Mouse (Mus musculus): Measurements from ENCODE around the gene Ptpre. TPM values are rescaled to one million over a fixed set of nuclear protein-coding genes. Genes with fewer than 3 reads are reported as not detected.

The Ptpre gene
- polyA plus RNA-seq, 1 experiment from 2014 or later: 0.75 TPM

DNA sequence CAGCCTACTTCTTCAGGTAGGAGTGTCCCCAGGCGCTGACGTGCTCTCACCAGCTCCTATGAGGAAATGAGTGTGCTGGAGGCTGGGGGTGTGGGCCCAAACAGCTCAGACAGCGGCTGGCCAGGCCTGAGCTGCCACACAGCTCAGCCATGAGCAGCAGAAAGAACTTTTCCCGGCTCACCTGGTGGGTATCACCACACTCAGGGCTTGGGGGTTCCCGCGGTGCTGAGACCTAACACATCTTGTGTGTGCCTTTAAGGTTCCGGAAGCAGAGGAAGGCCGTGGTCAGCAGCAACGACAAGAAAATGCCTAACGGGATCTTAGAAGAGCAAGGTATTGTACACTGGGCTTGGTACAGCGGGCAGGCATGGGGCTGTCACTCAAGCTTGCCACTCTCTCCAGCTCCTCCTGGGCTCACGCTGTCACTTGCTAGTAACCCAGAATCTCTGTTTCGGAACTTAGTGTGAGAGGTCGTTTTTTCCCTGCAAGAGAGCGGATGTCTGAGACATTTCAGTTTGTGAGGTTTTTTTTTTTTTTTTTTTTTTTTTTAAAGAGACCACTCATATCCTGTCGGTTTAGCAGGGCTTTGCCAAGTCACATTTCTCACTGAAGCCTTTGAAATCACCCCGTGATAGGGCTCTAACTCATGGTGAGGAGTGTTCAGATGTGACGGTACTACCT is 114.7 kb downstream of the Ptpre start:
- Histone ChIP-seq H3K4me2 (ENCODE audit: low read depth, severe bottlenecking) (no peak overlapping the region), H3K9me3 (ENCODE audit: control insufficient read depth, low read length) (no peaks in the 10 kb centered on the region), H3K9ac (ENCODE audit: low read length) (no peak overlapping the region), H3K27ac (replicated peaks; ENCODE audit: low read depth, low read length) (no peak overlapping the region), H3K27me3 (ENCODE audit: control insufficient read depth, insufficient read depth, low read length) (no peaks in the 10 kb centered on the region), H3K36me3 (ENCODE audit: control insufficient read depth, insufficient read depth, low read length) (no peaks in the 10 kb centered on the region), H3K4me1 (ENCODE audit: control insufficient read depth, insufficient read depth, low read length) (no peaks in the 10 kb centered on the region), H3K4me3 (ENCODE audit: low read depth, low read length) (no peak overlapping the region)
- DNase-seq (ENCODE audit: low spot score): no peak
- 63% methylated on average over 18 of the region's 18 CpGs for WGBS
- ATAC-seq (ENCODE audit: insufficient number of reproducible peaks, low FRiP score, low TSS enrichment, low read depth): no peak

DNA sequence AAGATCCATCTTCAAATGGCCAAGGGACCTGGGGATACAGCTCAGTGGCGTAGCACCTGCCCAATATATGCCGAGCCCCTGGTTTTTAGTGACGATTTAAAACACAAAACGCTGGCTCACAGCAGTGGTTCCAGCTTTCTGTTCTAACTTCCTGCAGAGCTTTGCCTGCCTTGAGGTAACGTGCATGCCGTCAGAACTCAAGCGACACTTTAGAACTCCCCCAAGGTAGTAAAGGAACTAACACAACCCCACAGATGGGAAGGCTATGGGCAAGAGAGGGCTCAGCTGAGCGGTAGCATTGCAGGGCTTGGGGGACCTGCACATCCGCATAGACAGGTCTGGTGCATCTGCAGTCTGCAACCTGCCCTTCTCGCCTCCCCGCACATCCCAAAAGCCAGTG is 115.5 kb downstream of the Ptpre start:
- Histone ChIP-seq H3K4me3 (ENCODE audit: low read depth, low read length) (no peak overlapping the region), H3K36me3 (ENCODE audit: control insufficient read depth, insufficient read depth, low read length) (no peaks in the 10 kb centered on the region), H3K4me1 (ENCODE audit: control insufficient read depth, insufficient read depth, low read length) (no peaks in the 10 kb centered on the region), H3K27ac (replicated peaks; ENCODE audit: low read depth, low read length) (no peak overlapping the region), H3K9ac (ENCODE audit: low read length) (no peak overlapping the region), H3K27me3 (ENCODE audit: control insufficient read depth, insufficient read depth, low read length) (no peaks in the 10 kb centered on the region), H3K9me3 (ENCODE audit: control insufficient read depth, low read length) (no peaks in the 10 kb centered on the region), H3K4me2 (ENCODE audit: low read depth, severe bottlenecking) (no peak overlapping the region)
- DNase-seq (ENCODE audit: low spot score) (no peak), ATAC-seq (ENCODE audit: insufficient number of reproducible peaks, low FRiP score, low TSS enrichment, low read depth) (no peak)
- 59% methylated on average over 11 of the region's 11 CpGs for WGBS

DNA sequence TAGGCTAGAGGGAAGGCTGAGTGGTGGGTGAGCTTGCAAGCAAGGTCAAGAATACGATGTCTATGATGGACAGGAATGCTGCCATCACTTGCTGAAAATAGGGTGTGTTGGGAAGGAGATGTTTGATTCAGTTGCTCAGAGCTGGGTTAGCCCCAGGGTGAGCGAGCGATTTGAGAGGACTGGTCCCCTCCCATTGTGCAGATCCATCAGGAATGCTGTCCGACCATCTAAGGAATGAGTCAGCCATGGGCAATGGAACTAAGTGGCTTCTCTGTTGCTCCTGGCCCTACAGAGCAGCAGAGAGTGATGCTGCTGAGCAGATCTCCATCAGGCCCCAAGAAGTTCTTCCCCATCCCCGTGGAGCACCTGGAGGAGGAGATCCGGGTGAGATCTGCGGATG is 116.3 kb downstream of the Ptpre start:
- ATAC-seq (ENCODE audit: insufficient number of reproducible peaks, low FRiP score, low TSS enrichment, low read depth) (no peak), DNase-seq (ENCODE audit: low spot score) (no peak)
- 88% methylated on average over 7 of the region's 7 CpGs for WGBS
- H3K27ac ChIP-seq (replicated peaks; ENCODE audit: low read depth, low read length): no peak overlapping the region
- no peak overlapping the region for H3K9ac ChIP-seq (ENCODE audit: low read length)
- H3K27me3 ChIP-seq (ENCODE audit: control insufficient read depth, insufficient read depth, low read length): no peaks in the 10 kb centered on the region
- H3K4me1 ChIP-seq (ENCODE audit: control insufficient read depth, insufficient read depth, low read length): no peaks in the 10 kb centered on the region
- no peak overlapping the region for H3K4me3 ChIP-seq (ENCODE audit: low read depth, low read length)
- no peaks in the 10 kb centered on the region for H3K36me3 ChIP-seq (ENCODE audit: control insufficient read depth, insufficient read depth, low read length)
- no peaks in the 10 kb centered on the region for H3K9me3 ChIP-seq (ENCODE audit: control insufficient read depth, low read length)
- no peak overlapping the region for H3K4me2 ChIP-seq (ENCODE audit: low read depth, severe bottlenecking)

DNA sequence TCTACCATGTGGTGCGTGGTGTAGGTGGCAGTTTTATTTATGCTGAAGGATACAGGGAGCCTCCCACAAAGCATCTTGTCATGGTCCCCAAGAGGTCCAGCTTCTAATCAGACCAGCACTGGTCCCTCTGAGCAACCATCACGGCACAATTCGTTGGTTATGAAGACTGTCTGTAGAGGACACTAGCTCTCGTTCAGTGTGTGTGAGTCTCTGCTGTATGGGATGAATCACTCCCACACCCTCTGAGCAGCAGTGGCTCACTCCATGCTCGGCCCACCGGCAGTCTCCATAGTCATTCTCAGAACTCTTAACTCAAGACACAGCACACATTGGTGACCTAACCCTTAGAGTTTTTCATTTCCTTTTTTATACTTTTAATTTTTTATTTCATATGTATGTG is 117.0 kb downstream of the Ptpre start:
- DNase-seq (ENCODE audit: low spot score): no peak
- H3K9me3 ChIP-seq (ENCODE audit: control insufficient read depth, low read length): no peaks in the 10 kb centered on the region
- H3K4me1 ChIP-seq (ENCODE audit: control insufficient read depth, insufficient read depth, low read length): no peaks in the 10 kb centered on the region
- H3K27me3 ChIP-seq (ENCODE audit: control insufficient read depth, insufficient read depth, low read length): no peaks in the 10 kb centered on the region
- no peak overlapping the region for H3K4me2 ChIP-seq (ENCODE audit: low read depth, severe bottlenecking)
- no peak overlapping the region for H3K27ac ChIP-seq (replicated peaks; ENCODE audit: low read depth, low read length)
- 89% methylated on average over 6 of the region's 6 CpGs for WGBS
- no peak overlapping the region for H3K4me3 ChIP-seq (ENCODE audit: low read depth, low read length)
- no peak overlapping the region for H3K9ac ChIP-seq (ENCODE audit: low read length)
- H3K36me3 ChIP-seq (ENCODE audit: control insufficient read depth, insufficient read depth, low read length): no peaks in the 10 kb centered on the region
- no peak for ATAC-seq (ENCODE audit: insufficient number of reproducible peaks, low FRiP score, low TSS enrichment, low read depth)

DNA sequence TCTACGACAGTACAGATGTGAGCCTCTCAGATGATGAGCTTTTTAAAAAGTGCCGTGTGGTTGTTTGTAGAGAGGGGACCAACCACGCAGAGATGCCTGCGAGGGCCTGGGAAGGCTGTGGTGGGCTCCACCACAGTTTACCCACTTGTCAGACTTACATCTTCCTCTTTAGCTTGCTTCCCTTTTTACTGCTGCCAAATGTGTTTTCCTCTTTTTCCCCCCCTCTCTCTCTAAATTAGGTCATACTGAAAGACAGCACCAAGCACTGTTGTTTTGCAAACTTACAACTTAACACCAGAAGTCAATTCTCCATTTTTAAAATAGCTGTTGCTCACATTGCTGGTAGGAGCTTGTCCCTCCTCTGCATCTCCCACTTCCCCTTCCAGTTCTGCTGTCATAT is 117.8 kb downstream of the Ptpre start:
- WGBS: 83% methylated on average over 4 of the region's 4 CpGs
- no peak for ATAC-seq (ENCODE audit: insufficient number of reproducible peaks, low FRiP score, low TSS enrichment, low read depth)
- no peak overlapping the region for H3K4me3 ChIP-seq (ENCODE audit: low read depth, low read length)
- no peaks in the 10 kb centered on the region for H3K4me1 ChIP-seq (ENCODE audit: control insufficient read depth, insufficient read depth, low read length)
- no peak overlapping the region for H3K9ac ChIP-seq (ENCODE audit: low read length)
- no peak overlapping the region for H3K4me2 ChIP-seq (ENCODE audit: low read depth, severe bottlenecking)
- no peaks in the 10 kb centered on the region for H3K36me3 ChIP-seq (ENCODE audit: control insufficient read depth, insufficient read depth, low read length)
- no peaks in the 10 kb centered on the region for H3K27me3 ChIP-seq (ENCODE audit: control insufficient read depth, insufficient read depth, low read length)
- no peak for DNase-seq (ENCODE audit: low spot score)
- H3K9me3 ChIP-seq (ENCODE audit: control insufficient read depth, low read length): no peaks in the 10 kb centered on the region
- no peak overlapping the region for H3K27ac ChIP-seq (replicated peaks; ENCODE audit: low read depth, low read length)

DNA sequence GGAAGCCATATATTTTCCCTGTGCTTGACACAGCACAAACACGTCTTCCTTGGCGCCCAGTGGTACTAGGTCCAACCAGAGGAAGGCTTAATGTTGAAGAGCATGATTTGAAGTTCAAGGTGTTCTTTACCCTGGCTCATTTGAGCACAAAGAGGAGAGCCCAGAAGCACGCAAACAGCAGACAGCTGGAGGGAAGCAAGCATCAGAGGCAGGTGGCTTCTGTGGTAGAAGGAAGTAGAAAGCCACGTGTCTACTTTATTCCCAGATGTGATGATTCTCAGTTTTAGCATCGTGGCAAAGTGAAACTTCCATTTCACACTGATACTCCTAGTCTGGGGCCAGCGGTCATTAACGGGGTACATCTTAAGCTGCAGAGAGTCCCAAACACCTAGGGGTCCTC is 120.9 kb downstream of the Ptpre start:
- H3K27ac ChIP-seq (replicated peaks; ENCODE audit: low read depth, low read length): no peak overlapping the region
- no peak overlapping the region for H3K4me3 ChIP-seq (ENCODE audit: low read depth, low read length)
- no peak overlapping the region for H3K4me2 ChIP-seq (ENCODE audit: low read depth, severe bottlenecking)
- no peak overlapping the region for H3K9ac ChIP-seq (ENCODE audit: low read length)
- no peaks in the 10 kb centered on the region for H3K27me3 ChIP-seq (ENCODE audit: control insufficient read depth, insufficient read depth, low read length)
- DNase-seq (ENCODE audit: low spot score): no peak
- ATAC-seq (ENCODE audit: insufficient number of reproducible peaks, low FRiP score, low TSS enrichment, low read depth): no peak
- no peaks in the 10 kb centered on the region for H3K9me3 ChIP-seq (ENCODE audit: control insufficient read depth, low read length)
- H3K4me1 ChIP-seq (ENCODE audit: control insufficient read depth, insufficient read depth, low read length): no peaks in the 10 kb centered on the region
- H3K36me3 ChIP-seq (ENCODE audit: control insufficient read depth, insufficient read depth, low read length): no peaks in the 10 kb centered on the region
- 87% methylated on average over 7 of the region's 7 CpGs for WGBS

DNA sequence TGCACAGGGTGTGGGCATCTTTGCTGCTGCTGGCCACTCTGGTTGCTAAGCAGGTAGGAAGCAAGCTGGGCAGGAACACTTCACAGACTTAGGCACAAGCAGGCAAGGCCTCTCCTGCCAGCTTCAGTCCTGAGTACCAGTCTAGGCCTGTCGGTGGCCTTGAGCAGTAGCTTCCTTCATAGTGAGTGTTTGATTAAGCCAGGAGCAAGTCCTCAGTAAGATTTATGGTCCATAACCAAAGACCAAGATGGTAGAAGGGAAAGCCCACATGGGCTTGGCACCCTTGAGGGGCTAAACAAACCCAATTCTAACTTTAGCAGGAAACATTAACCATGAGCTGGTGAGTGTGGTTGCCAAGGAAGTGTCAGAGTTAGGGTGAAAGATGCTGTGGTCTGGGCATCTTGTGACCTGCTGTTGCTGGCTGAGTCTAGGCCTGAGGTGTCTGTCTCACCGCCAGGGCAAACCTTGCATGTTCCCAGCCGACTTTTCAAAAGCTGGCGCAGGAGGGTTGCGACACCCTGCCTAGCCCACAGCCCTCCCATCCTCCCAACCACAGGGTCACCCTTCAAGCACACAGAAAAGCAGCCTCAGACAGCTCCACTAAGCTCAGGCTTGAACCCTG is 122.1 kb downstream of the Ptpre start:
- Histone ChIP-seq H3K4me1 (ENCODE audit: control insufficient read depth, insufficient read depth, low read length) (no peaks in the 10 kb centered on the region), H3K27ac (replicated peaks; ENCODE audit: low read depth, low read length) (no peak overlapping the region), H3K4me2 (ENCODE audit: low read depth, severe bottlenecking) (no peak overlapping the region), H3K9me3 (ENCODE audit: control insufficient read depth, low read length) (no peaks in the 10 kb centered on the region), H3K36me3 (ENCODE audit: control insufficient read depth, insufficient read depth, low read length) (no peaks in the 10 kb centered on the region), H3K27me3 (ENCODE audit: control insufficient read depth, insufficient read depth, low read length) (no peaks in the 10 kb centered on the region), H3K9ac (ENCODE audit: low read length) (no peak overlapping the region), H3K4me3 (ENCODE audit: low read depth, low read length) (no peak overlapping the region)
- ATAC-seq (ENCODE audit: insufficient number of reproducible peaks, low FRiP score, low TSS enrichment, low read depth): no peak
- WGBS: 80% methylated on average over 5 of the region's 5 CpGs
- DNase-seq (ENCODE audit: low spot score): no peak

DNA sequence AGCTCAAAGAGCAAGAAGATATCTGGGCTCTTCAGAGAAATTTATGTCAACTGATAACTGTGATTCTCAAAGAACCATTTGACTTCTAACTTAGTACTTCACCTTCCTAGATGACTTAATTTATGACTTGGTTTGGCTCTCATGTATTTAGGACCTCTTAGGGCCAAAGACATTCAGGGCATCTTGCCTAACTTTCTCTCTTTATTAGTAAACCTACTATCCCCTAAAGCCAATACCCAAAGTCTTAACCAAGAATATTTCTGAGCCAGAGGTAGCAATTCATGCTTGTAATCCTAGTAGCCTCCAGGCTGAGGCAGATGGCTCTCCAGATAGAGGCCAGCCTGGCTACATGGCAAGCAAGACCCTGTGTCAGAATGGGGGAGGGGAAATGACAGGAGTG is 123.0 kb downstream of the Ptpre start:
- Histone ChIP-seq H3K27ac (replicated peaks; ENCODE audit: low read depth, low read length) (no peak overlapping the region), H3K27me3 (ENCODE audit: control insufficient read depth, insufficient read depth, low read length) (no peaks in the 10 kb centered on the region), H3K36me3 (ENCODE audit: control insufficient read depth, insufficient read depth, low read length) (no peaks in the 10 kb centered on the region), H3K9ac (ENCODE audit: low read length) (no peak overlapping the region), H3K4me2 (ENCODE audit: low read depth, severe bottlenecking) (no peak overlapping the region), H3K4me3 (ENCODE audit: low read depth, low read length) (no peak overlapping the region), H3K4me1 (ENCODE audit: control insufficient read depth, insufficient read depth, low read length) (no peaks in the 10 kb centered on the region), H3K9me3 (ENCODE audit: control insufficient read depth, low read length) (no peaks in the 10 kb centered on the region)
- ATAC-seq (ENCODE audit: insufficient number of reproducible peaks, low FRiP score, low TSS enrichment, low read depth): no peak
- no peak for DNase-seq (ENCODE audit: low spot score)

DNA sequence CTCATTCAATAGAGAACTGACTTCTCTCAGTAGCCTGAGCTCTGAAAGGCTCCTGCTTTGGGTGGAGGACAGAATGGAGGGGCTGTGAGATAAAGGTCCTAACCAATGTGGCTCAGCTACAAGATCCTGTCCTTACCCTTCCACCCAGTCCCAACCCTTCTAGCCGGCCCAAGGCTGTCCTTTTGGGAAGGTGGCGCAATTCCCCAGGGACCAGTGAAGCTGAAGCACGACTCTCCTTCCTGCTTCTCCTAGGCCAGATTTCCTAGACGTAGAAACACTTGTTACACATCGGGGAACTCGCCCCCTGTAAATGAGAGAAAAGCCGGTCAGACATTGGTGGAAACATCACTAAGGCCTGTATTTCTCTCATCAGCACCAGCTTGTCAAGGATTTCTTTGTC is 126.9 kb downstream of the Ptpre start:
- 77% methylated on average over 7 of the region's 7 CpGs for WGBS
- ATAC-seq (ENCODE audit: insufficient number of reproducible peaks, low FRiP score, low TSS enrichment, low read depth): no peak
- no peak overlapping the region for H3K4me2 ChIP-seq (ENCODE audit: low read depth, severe bottlenecking)

More for the DNA sequence above, 126.9 kb downstream of the Ptpre start:
- Histone ChIP-seq H3K36me3 (ENCODE audit: control insufficient read depth, insufficient read depth, low read length) (no peaks in the 10 kb centered on the region), H3K27ac (replicated peaks; ENCODE audit: low read depth, low read length) (no peak overlapping the region), H3K9me3 (ENCODE audit: control insufficient read depth, low read length) (no peaks in the 10 kb centered on the region), H3K4me3 (ENCODE audit: low read depth, low read length) (no peak overlapping the region), H3K27me3 (ENCODE audit: control insufficient read depth, insufficient read depth, low read length) (no peaks in the 10 kb centered on the region), H3K4me1 (ENCODE audit: control insufficient read depth, insufficient read depth, low read length) (no peaks in the 10 kb centered on the region), H3K9ac (ENCODE audit: low read length) (no peak overlapping the region)
- no peak for DNase-seq (ENCODE audit: low spot score)
